Mouse (Mus musculus) embryonic facial prominence, embryonic 15.5 days (tissue): ENCODE results near the gene Socs3. TPM values are rescaled to one million over a fixed set of nuclear protein-coding genes. Genes with fewer than 3 reads are reported as not detected.

ENCODE experiments used
- ATAC-seq: fragments of 200-750 bp; cut with Nextera tagmentation; 2 replicates; pipeline ENCODE4 v1.8.0; 2017; ENCODE audit warnings: low read depth, moderate TSS enrichment; ENCODE audit not compliant: insufficient number of reproducible peaks, low FRiP score, low TSS enrichment
- H3K27ac ChIP-seq: fragments of 300-500 bp; sonication (generic); replicated peaks from 2 replicates; pipeline ENCODE4 v1.5.1; 2015; ENCODE audit warnings: mild to moderate bottlenecking, inconsistent platforms
- H3K27me3 ChIP-seq: fragments of 300-500 bp; sonication (generic); 2 replicates; pipeline ENCODE4 v1.6.1; 2015; ENCODE audit warnings: inconsistent platforms
- H3K36me3 ChIP-seq: fragments of 300-500 bp; sonication (generic); 2 replicates; pipeline ENCODE4 v1.6.1; 2015; ENCODE audit warnings: mild to moderate bottlenecking, inconsistent platforms
- H3K4me1 ChIP-seq: fragments of 300-500 bp; sonication (generic); 2 replicates; pipeline ENCODE4 v1.6.1; 2015; ENCODE audit warnings: inconsistent platforms
- H3K4me2 ChIP-seq: fragments of 300-500 bp; sonication (generic); replicated peaks from 2 replicates; pipeline ENCODE4 v1.6.1; 2015; ENCODE audit warnings: mild to moderate bottlenecking, inconsistent platforms
- H3K4me3 ChIP-seq: fragments of 300-500 bp; sonication (generic); replicated peaks from 2 replicates; pipeline ENCODE4 v1.5.1; 2015; ENCODE audit warnings: mild to moderate bottlenecking, inconsistent platforms
- H3K9ac ChIP-seq: fragments of 300-500 bp; sonication (generic); 2 replicates; pipeline ENCODE4 v1.6.1; 2015; ENCODE audit warnings: inconsistent platforms
- H3K9me3 ChIP-seq: fragments of 300-500 bp; sonication (generic); replicated peaks from 2 replicates; pipeline ENCODE4 v1.6.1; 2016; ENCODE audit warnings: inconsistent platforms
- WGBS: fragments of 180-500 bp; shearing (Covaris S2); methylation state at CpG from one replicate; pipeline ENCODE4 v1.1.7; 2015; 5-methylcytosine and 5-hydroxymethylcytosine counted together
- polyA plus RNA-seq: library from polyadenylated mRNA; unstranded; fragments of >200 nt; fragmentation: Nextera tagmentation; extraction: Ambion mirVana; gene quantifications from 2 replicates; pipeline ENCODE4 v1.2.1, GENCODE M21; 2015

The Socs3 gene
- polyA plus RNA-seq, 1 experiment from 2014 or later = 21.2 TPM

GRCm38 (mm10) chr11:117983770-117984169 is 13.9 kb upstream of the Socs3 start:
- peaks cover 31% of the 10 kb centered on the region for H3K4me1 ChIP-seq
- WGBS = 64% methylated on average over 7 of the region's 7 CpGs
- H3K27me3 ChIP-seq = no peaks in the 10 kb centered on the region
- no peaks in the 10 kb centered on the region for H3K36me3 ChIP-seq
- no peak for ATAC-seq
- no peak overlapping the region for H3K4me3 ChIP-seq
- no peak overlapping the region for H3K4me2 ChIP-seq
- no peaks in the 10 kb centered on the region for H3K9me3 ChIP-seq
- no peak overlapping the region for H3K9ac ChIP-seq
- no peak overlapping the region for H3K27ac ChIP-seq

DNA sequence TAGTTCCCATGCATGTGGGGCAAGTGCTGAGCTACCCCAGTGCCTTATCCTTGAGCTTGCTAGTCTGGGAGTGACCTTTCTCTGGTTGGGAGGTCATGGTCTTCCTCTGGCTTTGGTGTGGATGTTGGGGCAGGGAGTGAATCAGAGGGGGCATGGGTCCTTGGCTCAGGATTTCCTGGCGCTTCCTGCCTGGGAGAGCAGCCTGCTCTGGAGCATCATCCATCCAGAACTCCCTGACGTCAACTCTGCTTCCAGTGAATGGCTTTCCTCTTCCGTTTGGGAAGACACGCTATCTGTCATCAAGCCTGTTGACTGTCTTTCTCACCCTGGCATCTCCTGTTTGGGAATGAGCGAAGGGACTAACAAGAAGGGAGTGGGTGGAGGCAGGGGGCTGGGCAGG is 12.6 kb upstream of the Socs3 start:
- no peaks in the 10 kb centered on the region for H3K9me3 ChIP-seq
- no peak overlapping the region for H3K4me3 ChIP-seq
- no peaks in the 10 kb centered on the region for H3K27me3 ChIP-seq
- 62% methylated on average over 5 of the region's 5 CpGs for whole genome bisulfite sequencing
- H3K9ac ChIP-seq = no peak overlapping the region
- peaks cover 20% of the 10 kb centered on the region for H3K4me1 ChIP-seq
- H3K27ac ChIP-seq = no peak overlapping the region
- no peak overlapping the region for H3K4me2 ChIP-seq
- H3K36me3 ChIP-seq = no peaks in the 10 kb centered on the region
- no peak for ATAC-seq

DNA sequence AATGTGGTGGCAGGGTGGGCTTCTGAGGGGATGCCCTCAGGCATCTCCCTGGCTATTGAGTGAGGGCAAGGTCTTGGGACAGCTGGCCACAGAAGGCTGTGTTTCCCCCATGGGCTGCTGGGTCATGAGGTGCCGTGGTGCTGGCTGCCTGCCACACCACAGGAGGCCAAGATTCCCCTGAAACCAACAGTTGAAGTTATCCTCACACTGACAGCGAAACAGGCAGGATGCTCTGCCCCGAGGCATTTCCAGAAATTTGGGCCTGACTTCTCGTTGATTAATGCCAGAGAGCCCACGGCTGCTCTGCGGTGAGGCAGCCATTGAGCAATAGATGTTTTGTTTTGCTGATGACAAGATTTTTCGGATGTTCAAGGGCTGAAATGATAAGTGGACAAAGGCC is 9.5 kb upstream of the Socs3 start:
- H3K27ac ChIP-seq = no peak overlapping the region
- no peaks in the 10 kb centered on the region for H3K9me3 ChIP-seq
- H3K4me1 ChIP-seq = peaks cover 31% of the 10 kb centered on the region
- 33% methylated on average over 7 of the region's 7 CpGs for WGBS
- H3K4me2 ChIP-seq = no peak overlapping the region
- no peaks in the 10 kb centered on the region for H3K27me3 ChIP-seq
- no peak overlapping the region for H3K4me3 ChIP-seq
- no peak for ATAC-seq
- H3K9ac ChIP-seq = no peak overlapping the region
- no peaks in the 10 kb centered on the region for H3K36me3 ChIP-seq

DNA sequence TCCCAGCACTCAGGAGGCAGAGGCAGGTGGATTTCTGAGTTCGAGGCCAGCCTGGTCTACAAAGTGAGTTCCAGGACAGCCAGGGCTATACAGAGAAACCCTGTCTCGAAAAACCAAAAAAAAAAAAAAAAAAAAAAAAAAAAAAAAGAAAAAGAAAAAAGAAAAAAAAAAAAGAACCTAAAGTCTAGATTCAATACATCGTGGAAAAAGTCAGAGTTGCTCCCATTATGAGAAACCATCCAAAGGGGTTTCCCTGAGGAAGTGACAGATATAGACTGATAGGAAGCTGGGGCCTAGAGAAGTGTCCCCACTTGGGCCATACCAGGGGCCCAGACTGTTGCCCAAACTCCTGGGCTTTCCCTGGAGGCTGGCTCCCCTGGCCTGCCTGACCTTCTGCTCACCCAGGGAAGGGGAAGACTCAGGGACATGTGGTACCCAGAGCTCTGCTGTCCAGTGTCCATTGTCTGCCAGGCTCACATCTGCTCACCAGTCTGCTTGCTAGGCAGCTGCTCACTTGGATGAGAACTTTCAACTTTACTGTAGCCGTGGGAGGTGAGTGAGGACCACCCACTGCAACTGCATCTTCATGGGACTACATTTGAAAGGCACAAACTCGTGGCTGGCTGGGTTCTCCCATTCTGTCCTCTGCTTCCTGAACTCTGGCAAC is 8.0 kb upstream of the Socs3 start:
- peaks cover 35% of the 10 kb centered on the region for H3K4me1 ChIP-seq
- ATAC-seq = no peak
- H3K27me3 ChIP-seq = no peaks in the 10 kb centered on the region
- no peak overlapping the region for H3K4me3 ChIP-seq
- no peak overlapping the region for H3K27ac ChIP-seq
- WGBS = 39% methylated on average over 4 of the region's 5 CpGs
- H3K9me3 ChIP-seq = no peaks in the 10 kb centered on the region
- H3K4me2 ChIP-seq = no peak overlapping the region
- no peak overlapping the region for H3K9ac ChIP-seq
- H3K36me3 ChIP-seq = no peaks in the 10 kb centered on the region

DNA sequence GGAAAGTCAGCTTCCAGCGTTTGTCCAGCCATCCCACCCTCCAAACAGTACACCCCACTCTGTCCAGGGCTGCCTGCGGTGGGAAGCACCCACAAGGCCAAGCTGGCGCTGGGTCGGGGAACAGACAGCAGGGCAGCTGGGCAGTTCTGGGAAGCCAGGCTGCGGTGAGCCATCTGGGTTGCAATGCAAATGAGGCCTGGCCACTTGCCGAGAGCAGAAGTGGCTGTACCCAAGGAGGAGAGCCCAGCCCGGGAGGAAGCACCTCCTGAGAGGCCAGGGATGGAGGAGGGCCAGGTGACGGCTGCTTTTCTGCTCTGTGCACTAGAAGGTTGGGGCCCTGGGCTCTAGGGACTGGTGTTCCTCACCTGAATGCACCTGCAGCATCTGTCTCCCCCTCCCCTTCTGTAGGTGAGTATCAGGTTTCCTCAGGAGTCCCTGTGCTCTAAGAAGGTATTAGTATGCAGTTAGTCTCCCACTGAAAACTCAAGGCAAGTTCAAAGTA is 6.3 kb upstream of the Socs3 start:
- Histone ChIP-seq H3K9me3 (no peaks in the 10 kb centered on the region), H3K4me2 (no peak overlapping the region; the same call in 1 of the 2 replicates), H3K36me3 (no peaks in the 10 kb centered on the region), H3K27ac (peak overlapping the region; percentile 80), H3K4me3 (no peak overlapping the region), H3K4me1 (peaks cover 35% of the 10 kb centered on the region), H3K9ac (no peak overlapping the region), H3K27me3 (no peaks in the 10 kb centered on the region)
- peak; percentile 83 for ATAC-seq
- 10% methylated on average over 8 of the region's 8 CpGs for WGBS

GRCm38 (mm10) chr11:117975211-117975967 is 5.5 kb upstream of the Socs3 start:
- ATAC-seq = peak; percentile 27
- Histone ChIP-seq H3K4me1 (peaks cover 35% of the 10 kb centered on the region), H3K36me3 (no peaks in the 10 kb centered on the region), H3K4me2 (no peak overlapping the region; the same call in 1 of the 2 replicates), H3K9me3 (no peaks in the 10 kb centered on the region), H3K27ac (peak overlapping the region; percentile 80), H3K27me3 (no peaks in the 10 kb centered on the region), H3K9ac (no peak overlapping the region), H3K4me3 (no peak overlapping the region)
- WGBS = 16% methylated on average over 18 of the region's 18 CpGs

DNA sequence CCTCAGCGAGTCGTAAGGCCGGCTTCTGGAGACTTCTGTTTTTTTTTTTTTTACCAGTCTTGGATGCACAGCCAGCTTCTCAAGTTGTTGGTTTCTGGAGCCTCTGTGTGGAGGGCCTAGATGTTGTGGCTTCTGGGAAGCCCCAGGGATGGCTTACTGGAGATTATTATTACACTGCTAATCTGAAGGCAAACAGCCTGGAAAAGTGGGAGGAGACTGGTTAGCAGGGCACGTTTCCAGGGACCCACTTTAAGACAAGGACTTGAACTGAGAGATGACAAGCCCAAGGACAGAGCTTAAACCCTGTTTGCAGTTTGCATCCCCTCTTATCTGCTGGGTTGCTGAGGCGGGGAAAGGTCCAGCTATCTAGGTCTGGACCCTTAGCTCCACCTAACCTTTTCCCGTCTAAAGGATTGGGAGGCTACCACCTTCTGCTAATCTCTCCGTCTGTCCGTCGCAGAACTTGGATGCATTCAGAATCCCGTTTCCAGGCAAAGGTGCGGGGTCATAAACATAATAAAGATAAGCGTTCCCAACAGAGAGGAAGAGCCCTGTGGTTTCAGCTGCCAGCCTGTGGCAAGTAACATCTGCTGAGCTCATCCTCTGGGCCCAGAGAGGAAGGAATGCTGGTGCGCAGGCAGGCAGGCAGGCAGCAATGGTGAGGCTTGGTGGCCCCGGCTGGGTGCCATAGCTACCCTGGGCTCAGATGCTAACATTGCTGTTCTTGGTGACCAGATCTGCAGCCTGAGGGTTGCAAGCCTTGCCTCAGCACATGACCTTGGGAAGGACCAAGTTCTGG is 4.7 kb upstream of the Socs3 start:
- Histone ChIP-seq H3K9ac (no peak overlapping the region), H3K9me3 (no peaks in the 10 kb centered on the region), H3K4me1 (peaks cover 38% of the 10 kb centered on the region), H3K27me3 (no peaks in the 10 kb centered on the region), H3K36me3 (no peaks in the 10 kb centered on the region), H3K27ac (peak overlapping the region; percentile 80), H3K4me2 (no peak overlapping the region), H3K4me3 (no peak overlapping the region)
- no peak for ATAC-seq
- 38% methylated on average over 14 of the region's 14 CpGs for WGBS

DNA sequence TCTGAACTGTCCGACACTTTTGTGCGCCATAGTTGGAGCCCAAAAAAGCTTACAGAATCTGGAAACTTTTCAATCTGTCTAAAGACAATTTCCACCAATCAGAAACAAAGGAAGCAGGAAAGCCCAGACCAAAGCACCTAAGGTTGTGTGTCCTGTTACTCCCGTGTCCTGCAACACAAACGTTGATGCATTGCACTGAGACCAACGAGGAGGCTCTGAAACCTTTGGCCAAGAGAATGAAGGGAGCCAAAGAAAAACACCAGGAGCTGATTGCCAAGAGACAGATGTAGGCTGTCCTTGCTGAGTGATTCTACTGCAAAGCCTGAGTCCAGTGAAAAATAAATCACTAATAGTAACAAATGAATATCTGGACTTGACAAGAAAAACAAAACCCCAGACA is 3.7 kb upstream of the Socs3 start:
- no peak for ATAC-seq
- 48% methylated on average over 5 of the region's 5 CpGs for WGBS

DNA sequence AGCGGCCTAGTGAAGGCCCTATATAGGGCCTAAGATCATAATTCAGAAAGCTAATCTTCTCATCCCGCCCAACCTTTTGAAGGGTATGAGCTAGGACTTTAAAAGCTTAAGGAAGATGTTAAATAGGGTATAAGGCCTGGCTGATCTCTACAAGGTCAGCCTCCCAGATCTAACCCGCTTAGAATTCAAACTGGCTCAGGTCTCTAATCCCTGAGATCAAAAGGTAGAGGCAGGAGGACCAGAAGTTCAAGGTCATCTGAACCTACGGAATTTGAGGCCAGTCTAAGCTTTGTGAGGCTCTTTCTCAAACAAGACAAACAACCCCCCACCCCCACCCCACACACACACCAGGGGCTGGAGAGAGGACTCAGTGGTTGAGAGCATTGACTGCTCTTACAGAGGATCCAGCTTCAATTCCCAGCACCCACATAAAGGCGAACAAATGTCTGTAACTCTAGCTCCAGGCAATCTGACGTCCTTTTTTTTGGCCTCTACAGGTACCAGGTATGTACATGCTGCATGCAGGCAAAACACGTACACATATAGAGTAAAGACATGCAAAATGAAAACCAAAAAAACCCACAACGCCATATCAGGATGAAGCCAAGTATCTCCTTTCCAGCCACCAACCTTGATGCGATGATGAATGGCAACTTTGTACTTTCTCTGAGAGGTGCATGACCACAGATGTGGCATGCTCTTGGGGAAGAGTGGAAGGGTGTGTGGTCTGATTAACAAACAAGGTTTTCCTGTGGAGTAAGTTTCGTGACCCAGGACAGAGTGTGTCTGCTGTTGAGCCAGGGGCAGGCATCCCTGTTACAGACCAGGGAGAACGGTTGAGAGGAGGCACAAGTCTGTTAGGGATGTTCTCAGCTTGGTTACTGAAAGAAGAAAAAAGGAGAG is 3.1 kb upstream of the Socs3 start:
- no peak overlapping the region for H3K4me3 ChIP-seq
- H3K4me2 ChIP-seq = no peak overlapping the region
- H3K27ac ChIP-seq = no peak overlapping the region
- no peaks in the 10 kb centered on the region for H3K36me3 ChIP-seq
- ATAC-seq = no peak
- no peak overlapping the region for H3K9ac ChIP-seq
- peaks cover 42% of the 10 kb centered on the region for H3K4me1 ChIP-seq
- H3K9me3 ChIP-seq = no peaks in the 10 kb centered on the region
- no peaks in the 10 kb centered on the region for H3K27me3 ChIP-seq
- 65% methylated on average over 11 of the region's 11 CpGs for WGBS

More for the DNA sequence above, 3.7 kb upstream of the Socs3 start:
- Histone ChIP-seq H3K36me3 (no peaks in the 10 kb centered on the region), H3K4me1 (peaks cover 36% of the 10 kb centered on the region), H3K27me3 (no peaks in the 10 kb centered on the region), H3K9me3 (no peaks in the 10 kb centered on the region), H3K4me3 (no peak overlapping the region), H3K4me2 (no peak overlapping the region), H3K27ac (no peak overlapping the region), H3K9ac (no peak overlapping the region)

DNA sequence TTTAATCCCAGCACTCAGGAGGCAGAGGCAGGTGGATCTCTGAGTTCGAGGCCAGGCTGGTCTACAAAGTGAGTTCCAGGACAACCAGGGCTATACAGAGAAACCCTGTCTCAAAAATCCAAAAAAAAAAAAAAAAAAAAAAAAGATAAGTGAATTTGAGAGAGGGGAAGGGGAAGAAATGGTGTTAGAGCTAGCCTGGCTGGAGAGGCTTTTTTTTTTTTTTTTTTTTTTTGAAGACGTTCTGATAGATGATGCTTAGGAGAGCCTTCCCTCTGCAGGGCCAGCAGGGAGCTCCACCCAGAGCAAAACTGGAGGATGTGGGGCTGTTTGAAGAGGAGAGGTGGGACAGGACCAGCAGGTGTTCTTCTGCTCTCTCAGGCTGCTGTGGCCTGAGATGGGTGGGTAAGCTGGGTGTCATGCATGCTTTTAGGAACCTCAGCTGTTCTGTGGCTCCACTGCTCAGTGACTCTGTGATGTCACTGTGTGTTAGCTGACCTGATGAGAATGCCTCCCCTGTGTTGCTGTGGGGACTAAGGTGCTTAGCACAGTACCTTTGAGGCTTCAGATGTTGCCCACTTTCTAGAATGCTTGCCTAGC is 1.9 kb upstream of the Socs3 start:
- WGBS = 55% methylated on average over 2 of the region's 2 CpGs
- Histone ChIP-seq H3K9me3 (no peaks in the 10 kb centered on the region), H3K9ac (no peak overlapping the region), H3K27ac (no peak overlapping the region), H3K4me2 (no peak overlapping the region), H3K27me3 (0 out of 2 replicates have a peak, but pooled peaks cover 3% of the 10 kb centered on the region), H3K4me1 (peaks cover 54% of the 10 kb centered on the region), H3K36me3 (no peaks in the 10 kb centered on the region), H3K4me3 (no peak overlapping the region)
- no peak for ATAC-seq
